Mouse (Mus musculus) liver, embryonic 11.5 days (tissue): ENCODE measurements around the gene Csk. TPM values are rescaled to one million over a fixed set of nuclear protein-coding genes. Genes with fewer than 3 reads are reported as not detected.

ENCODE experiments used
- ATAC-seq: fragments of 200-750 bp; cut with Nextera tagmentation; replicated peaks from 2 replicates; pipeline ENCODE4 v1.8.0; 2017; ENCODE audit warnings: moderate number of reproducible peaks, mild to moderate bottlenecking, moderate TSS enrichment, moderate library complexity; ENCODE audit not compliant: low FRiP score
- DNase-seq: peaks from one replicate; pipeline ENCODE4 v3.0.0-alpha.2; 2017; ENCODE audit warnings: low spot score
- H3K27ac ChIP-seq: fragments of 300-500 bp; sonication (generic); 2 replicates; pipeline ENCODE4 v1.5.1; 2014; ENCODE audit warnings: mild to moderate bottlenecking, low read depth, low read length, control low read depth
- H3K27me3 ChIP-seq: fragments of 300-500 bp; sonication (generic); replicated peaks from 2 replicates; pipeline ENCODE4 v1.6.1; 2014; ENCODE audit warnings: low read length, mixed read lengths; ENCODE audit not compliant: control insufficient read depth, insufficient read depth
- H3K36me3 ChIP-seq: fragments of 300-500 bp; sonication (generic); 2 replicates; pipeline ENCODE4 v1.6.1; 2014; ENCODE audit warnings: mild to moderate bottlenecking, low read length, moderate library complexity, mixed read lengths; ENCODE audit not compliant: control insufficient read depth, insufficient read depth
- H3K4me1 ChIP-seq: fragments of 300-500 bp; sonication (generic); replicated peaks from 2 replicates; pipeline ENCODE4 v1.6.1; 2014; ENCODE audit warnings: low read length, mixed read lengths; ENCODE audit not compliant: control insufficient read depth, insufficient read depth
- H3K4me2 ChIP-seq: fragments of 300-500 bp; sonication (generic); 2 replicates; pipeline ENCODE4 v1.6.1; 2014; ENCODE audit warnings: mild to moderate bottlenecking, control low read depth, moderate library complexity
- H3K4me3 ChIP-seq: fragments of 300-500 bp; sonication (generic); 2 replicates; pipeline ENCODE4 v1.5.1; 2014; ENCODE audit warnings: low read depth, low read length, control low read depth
- H3K9ac ChIP-seq: fragments of 300-500 bp; sonication (generic); 2 replicates; pipeline ENCODE4 v1.6.1; 2014; ENCODE audit warnings: low read depth, low read length, control low read depth
- H3K9me3 ChIP-seq: fragments of 300-500 bp; sonication (generic); 2 replicates; pipeline ENCODE4 v1.6.1; 2016; ENCODE audit warnings: low read length, inconsistent platforms, mixed read lengths; ENCODE audit not compliant: control insufficient read depth
- WGBS: fragments of 180-500 bp; shearing (Covaris S2); extraction: QIAGEN DNeasy Blood & Tissue Kit; methylation state at CpG from one replicate; pipeline ENCODE4 v1.1.7; 2014; 5-methylcytosine and 5-hydroxymethylcytosine counted together
- polyA plus RNA-seq: library from polyadenylated mRNA; unstranded; fragments of >200 nt; fragmentation: Nextera tagmentation; extraction: Ambion mirVana; gene quantifications from 2 replicates; pipeline ENCODE4 v1.2.1, GENCODE M21; 2014

Gene Csk
- polyA plus RNA-seq, 1 experiment from 2014 or later, result 45.2 TPM

- no peak overlapping the region for H3K4me2 ChIP-seq
- no peak overlapping the region for H3K27ac ChIP-seq
- peaks cover 6% of the 10 kb centered on the region for H3K27me3 ChIP-seq
- H3K4me1 ChIP-seq, result no peaks in the 10 kb centered on the region
- no peak overlapping the region for H3K4me3 ChIP-seq
- no peak for DNase-seq
- no peak overlapping the region for H3K9ac ChIP-seq
- no peak for ATAC-seq
- 83% methylated on average over 5 of the region's 5 CpGs for WGBS
- no peaks in the 10 kb centered on the region for H3K36me3 ChIP-seq
- no peaks in the 10 kb centered on the region for H3K9me3 ChIP-seq
Measured at GRCm38 (mm10) chr9:57686011-57686410, 32.6 kb upstream of the Csk start.

- Histone ChIP-seq H3K27ac (no peak within 1 kb of the TSS), H3K9ac (no peak within 1 kb of the TSS), H3K4me1 (no peaks in the 10 kb centered on the region), H3K27me3 (peaks cover 9% of the 10 kb centered on the region), H3K4me2 (no peak within 1 kb of the TSS), H3K36me3 (no peaks in the 10 kb centered on the region), H3K4me3 (no peak within 1 kb of the TSS), H3K9me3 (no peaks in the 10 kb centered on the region)
- ATAC-seq (no peak), DNase-seq (no peak)
- WGBS, result 73% methylated on average over 5 of the region's 5 CpGs
Measured at GRCm38 (mm10) chr9:57683520-57683919, 30.1 kb upstream of the Csk start, which contains the start of gene Cyp1a2. Cyp1a2 (minus strand) TSS chr9:57683703.

DNA sequence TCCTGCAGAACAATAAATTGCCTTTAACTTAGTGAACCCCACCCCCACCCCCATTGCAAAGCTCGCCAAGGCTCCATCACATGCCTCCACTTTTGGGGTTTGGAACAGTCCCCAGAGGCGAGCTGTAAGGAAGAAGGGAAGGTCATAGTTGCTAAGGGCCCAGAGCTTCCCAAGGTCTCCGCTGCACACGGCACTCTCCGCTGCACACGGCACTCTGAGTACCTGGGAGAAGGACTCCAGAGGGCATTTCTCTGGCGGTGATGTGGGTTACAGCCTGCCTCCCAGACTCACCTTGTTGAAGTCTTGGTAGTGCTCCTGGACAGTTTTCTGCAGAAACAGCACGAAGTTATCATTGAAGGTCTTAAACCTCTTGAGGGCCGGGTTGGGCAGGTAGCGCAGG is 28.0 kb upstream of the Csk start:
- Histone ChIP-seq H3K4me1 (no peaks in the 10 kb centered on the region), H3K27me3 (peaks cover 9% of the 10 kb centered on the region), H3K9ac (no peak overlapping the region), H3K4me3 (no peak overlapping the region), H3K27ac (no peak overlapping the region), H3K4me2 (no peak overlapping the region), H3K9me3 (no peaks in the 10 kb centered on the region), H3K36me3 (no peaks in the 10 kb centered on the region)
- ATAC-seq, result no peak
- WGBS, result 80% methylated on average over 10 of the region's 10 CpGs
- no peak for DNase-seq

GRCm38 (mm10) chr9:57671500-57671899 is 18.1 kb upstream of the Csk start:
- no peaks in the 10 kb centered on the region for H3K9me3 ChIP-seq
- no peaks in the 10 kb centered on the region for H3K36me3 ChIP-seq
- WGBS, result 69% methylated on average over 5 of the region's 5 CpGs
- H3K27me3 ChIP-seq, result no peaks in the 10 kb centered on the region
- no peaks in the 10 kb centered on the region; the same call in 1 of the 2 replicates for H3K4me1 ChIP-seq
- H3K27ac ChIP-seq, result no peak overlapping the region; the same call in 1 of the 2 replicates
- no peak overlapping the region for H3K4me2 ChIP-seq
- no peak for ATAC-seq
- H3K9ac ChIP-seq, result no peak overlapping the region
- DNase-seq, result no peak
- no peak overlapping the region for H3K4me3 ChIP-seq

GRCm38 (mm10) chr9:57671037-57671436 is 17.6 kb upstream of the Csk start:
- no peak for DNase-seq
- Histone ChIP-seq H3K27ac (no peak overlapping the region), H3K27me3 (no peaks in the 10 kb centered on the region), H3K36me3 (no peaks in the 10 kb centered on the region), H3K9me3 (no peaks in the 10 kb centered on the region), H3K4me1 (no peaks in the 10 kb centered on the region; the same call in 1 of the 2 replicates), H3K9ac (no peak overlapping the region), H3K4me3 (no peak overlapping the region), H3K4me2 (no peak overlapping the region)
- WGBS, result 89% methylated on average over 4 of the region's 4 CpGs
- no peak for ATAC-seq

GRCm38 (mm10) chr9:57669566-57669965 is 16.1 kb upstream of the Csk start:
- H3K9ac ChIP-seq, result no peak overlapping the region
- H3K27me3 ChIP-seq, result no peaks in the 10 kb centered on the region
- 76% methylated on average over 3 of the region's 3 CpGs for WGBS
- no peak overlapping the region for H3K27ac ChIP-seq
- H3K4me3 ChIP-seq, result no peak overlapping the region
- DNase-seq (no peak), ATAC-seq (no peak)
- H3K36me3 ChIP-seq, result no peaks in the 10 kb centered on the region
- H3K4me2 ChIP-seq, result no peak overlapping the region
- no peaks in the 10 kb centered on the region for H3K9me3 ChIP-seq
- no peaks in the 10 kb centered on the region; the same call in 1 of the 2 replicates for H3K4me1 ChIP-seq

DNA sequence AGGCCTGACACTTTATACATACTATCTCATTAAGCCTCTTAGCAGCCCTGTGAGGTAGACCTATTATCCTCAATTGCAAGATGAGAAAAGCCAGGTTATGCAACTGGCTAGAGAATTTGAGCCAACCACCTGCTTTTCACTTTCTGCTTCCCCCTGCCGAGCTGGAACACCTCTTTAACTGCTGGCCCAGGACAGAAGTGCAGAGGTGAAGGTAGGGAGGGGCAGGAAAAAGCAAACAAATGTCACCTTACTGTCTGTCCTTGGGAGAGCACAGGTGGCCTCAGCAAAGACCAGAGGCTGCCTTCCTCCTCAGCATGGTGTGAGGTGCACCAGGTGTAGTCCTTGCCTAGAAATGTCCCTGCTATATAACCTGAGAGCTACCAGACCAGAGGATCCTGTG is 14.8 kb upstream of the Csk start:
- Histone ChIP-seq H3K4me3 (no peak overlapping the region), H3K4me2 (no peak overlapping the region), H3K27ac (no peak overlapping the region), H3K9ac (no peak overlapping the region), H3K4me1 (no peaks in the 10 kb centered on the region; the same call in 1 of the 2 replicates), H3K27me3 (no peaks in the 10 kb centered on the region), H3K36me3 (no peaks in the 10 kb centered on the region), H3K9me3 (no peaks in the 10 kb centered on the region)
- ATAC-seq (no peak), DNase-seq (no peak)
- WGBS, result 30% methylated on average over 1 of the region's 1 CpGs

- Histone ChIP-seq H3K9ac (no peak overlapping the region), H3K27ac (no peak overlapping the region), H3K9me3 (no peaks in the 10 kb centered on the region), H3K4me1 (no peaks in the 10 kb centered on the region; the same call in 1 of the 2 replicates), H3K36me3 (no peaks in the 10 kb centered on the region), H3K27me3 (no peaks in the 10 kb centered on the region), H3K4me2 (no peak overlapping the region), H3K4me3 (no peak overlapping the region)
- no peak for ATAC-seq
- 56% methylated on average over 11 of the region's 11 CpGs for WGBS
- DNase-seq, result no peak
Measured at GRCm38 (mm10) chr9:57667817-57668216, 14.4 kb upstream of the Csk start.

DNA sequence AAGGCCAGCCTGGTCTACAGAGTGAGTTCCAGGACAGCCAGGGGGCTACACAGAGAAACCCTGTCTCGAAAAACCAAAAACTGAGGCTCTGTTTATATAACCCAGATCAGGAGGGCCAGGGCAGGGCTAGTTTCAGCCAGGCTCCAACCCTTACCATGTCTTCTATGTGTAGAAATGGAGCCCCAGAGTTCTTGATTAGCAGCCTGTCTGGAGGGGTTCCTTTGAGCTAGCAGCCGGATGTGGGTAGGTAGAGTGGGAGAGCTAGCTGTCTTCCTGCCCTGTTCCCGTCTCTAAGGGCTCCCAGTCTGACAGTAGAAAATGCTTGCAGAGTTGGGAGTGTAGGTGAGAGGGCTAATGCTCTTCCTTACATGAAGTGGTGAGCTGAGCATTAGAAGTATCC is 13.7 kb upstream of the Csk start:
- Histone ChIP-seq H3K4me3 (no peak overlapping the region), H3K9ac (no peak overlapping the region), H3K9me3 (no peaks in the 10 kb centered on the region), H3K4me1 (no peaks in the 10 kb centered on the region; the same call in 1 of the 2 replicates), H3K36me3 (no peaks in the 10 kb centered on the region), H3K4me2 (no peak overlapping the region), H3K27ac (no peak overlapping the region), H3K27me3 (no peaks in the 10 kb centered on the region)
- WGBS, result 59% methylated on average over 3 of the region's 3 CpGs
- no peak for DNase-seq
- no peak for ATAC-seq
